Mouse (Mus musculus): ENCODE results near the gene Pde1b. TPM values are rescaled to one million over a fixed set of nuclear protein-coding genes. Genes with fewer than 3 reads are reported as not detected.

Gene Pde1b
- polyA plus RNA-seq, 1 experiment, result 25.7 TPM

GRCm38 (mm10) chr15:103535786-103536185, 33.0 kb downstream of the Pde1b start:
- H3K36me3 ChIP-seq (ENCODE audit: control insufficient read depth, insufficient read depth, low read length), result no peaks in the 10 kb centered on the region
- no peak for DNase-seq (ENCODE audit: low read depth in 1 of 2, low spot score in 2 of 2)
- no peaks in the 10 kb centered on the region; the same call in 1 of the 2 replicates for H3K4me1 ChIP-seq (ENCODE audit: control insufficient read depth, insufficient read depth, insufficient read length)
- H3K27me3 ChIP-seq (ENCODE audit: control insufficient read depth, insufficient read depth, low read length), result peaks cover 5% of the 10 kb centered on the region
- no peak overlapping the region for H3K4me3 ChIP-seq (ENCODE audit: extremely low read depth, insufficient read depth, insufficient read length)
- 82% methylated on average over 1 of the region's 1 CpGs for WGBS
- no peak for TF ChIP-seq CTCF (IDR thresholded peaks at IDR 0.05; ENCODE audit: extremely low read depth, insufficient read depth, insufficient read length, insufficient replicate concordance)
- no peak for TF ChIP-seq POLR2A (IDR thresholded peaks at IDR 0.05; ENCODE audit: low read depth, low read length)
- no peak overlapping the region for H3K27ac ChIP-seq (ENCODE audit: insufficient read depth, low read length)

GRCm38 (mm10) chr15:103536456-103536855, 33.6 kb downstream of the Pde1b start:
- TF ChIP-seq CTCF (IDR thresholded peaks at IDR 0.05; ENCODE audit: extremely low read depth, insufficient read depth, insufficient read length, insufficient replicate concordance) (no peak), POLR2A (IDR thresholded peaks at IDR 0.05; ENCODE audit: low read depth, low read length) (no peak)
- no peak overlapping the region for H3K27ac ChIP-seq (ENCODE audit: insufficient read depth, low read length)
- H3K27me3 ChIP-seq (ENCODE audit: control insufficient read depth, insufficient read depth, low read length), result peaks cover 5% of the 10 kb centered on the region
- 43% methylated on average over 2 of the region's 2 CpGs for WGBS
- no peaks in the 10 kb centered on the region; the same call in 1 of the 2 replicates for H3K4me1 ChIP-seq (ENCODE audit: control insufficient read depth, insufficient read depth, insufficient read length)
- no peaks in the 10 kb centered on the region for H3K36me3 ChIP-seq (ENCODE audit: control insufficient read depth, insufficient read depth, low read length)
- no peak overlapping the region for H3K4me3 ChIP-seq (ENCODE audit: extremely low read depth, insufficient read depth, insufficient read length)
- no peak for DNase-seq (ENCODE audit: low read depth in 1 of 2, low spot score in 2 of 2)

- Histone ChIP-seq H3K27ac (ENCODE audit: insufficient read depth, low read length) (no peak overlapping the region), H3K36me3 (ENCODE audit: control insufficient read depth, insufficient read depth, low read length) (no peaks in the 10 kb centered on the region), H3K4me3 (ENCODE audit: extremely low read depth, insufficient read depth, insufficient read length) (no peak overlapping the region), H3K4me1 (ENCODE audit: control insufficient read depth, insufficient read depth, insufficient read length) (no peaks in the 10 kb centered on the region; the same call in 1 of the 2 replicates), H3K27me3 (ENCODE audit: control insufficient read depth, insufficient read depth, low read length) (peaks cover 5% of the 10 kb centered on the region)
- no peak for DNase-seq (ENCODE audit: low read depth in 1 of 2, low spot score in 2 of 2)
- no peak for TF ChIP-seq POLR2A (IDR thresholded peaks at IDR 0.05; ENCODE audit: low read depth, low read length)
- no peak for TF ChIP-seq CTCF (IDR thresholded peaks at IDR 0.05; ENCODE audit: extremely low read depth, insufficient read depth, insufficient read length, insufficient replicate concordance)
- 10% methylated on average over 37 of the region's 37 CpGs for WGBS
These were observed 34.4 kb downstream of the Pde1b start for GRCm38 (mm10) chr15:103537011-103537821.

GRCm38 (mm10) chr15:103537822-103538213, 35.0 kb downstream of the Pde1b start, which contains the start of gene Ppp1r1a:
Gene Ppp1r1a, minus strand, starts transcription at chr15:103538003.
- Histone ChIP-seq H3K4me3 (ENCODE audit: extremely low read depth, insufficient read depth, insufficient read length) (no peak within 1 kb of the TSS), H3K27me3 (ENCODE audit: control insufficient read depth, insufficient read depth, low read length) (peaks cover 5% of the 10 kb centered on the region), H3K4me1 (ENCODE audit: control insufficient read depth, insufficient read depth, insufficient read length) (no peaks in the 10 kb centered on the region; the same call in 1 of the 2 replicates), H3K27ac (ENCODE audit: insufficient read depth, low read length) (no peak within 1 kb of the TSS), H3K36me3 (ENCODE audit: control insufficient read depth, insufficient read depth, low read length) (no peaks in the 10 kb centered on the region)
- 1% methylated on average over 36 of the region's 36 CpGs for WGBS
- DNase-seq (ENCODE audit: low read depth in 1 of 2, low spot score in 2 of 2), result no peak
- TF ChIP-seq CTCF (IDR thresholded peaks at IDR 0.05; ENCODE audit: extremely low read depth, insufficient read depth, insufficient read length, insufficient replicate concordance) (no peak), POLR2A (IDR thresholded peaks at IDR 0.05; ENCODE audit: low read depth, low read length) (no peak)

- WGBS, result 88% methylated on average over 2 of the region's 2 CpGs
- no peaks in the 10 kb centered on the region; the same call in 1 of the 2 replicates for H3K4me1 ChIP-seq (ENCODE audit: control insufficient read depth, insufficient read depth, insufficient read length)
- no peak overlapping the region for H3K4me3 ChIP-seq (ENCODE audit: extremely low read depth, insufficient read depth, insufficient read length)
- no peaks in the 10 kb centered on the region for H3K36me3 ChIP-seq (ENCODE audit: control insufficient read depth, insufficient read depth, low read length)
- no peak for DNase-seq (ENCODE audit: low read depth in 1 of 2, low spot score in 2 of 2)
- no peak overlapping the region for H3K27ac ChIP-seq (ENCODE audit: insufficient read depth, low read length)
- no peak for TF ChIP-seq POLR2A (IDR thresholded peaks at IDR 0.05; ENCODE audit: low read depth, low read length)
- no peak for TF ChIP-seq CTCF (IDR thresholded peaks at IDR 0.05; ENCODE audit: extremely low read depth, insufficient read depth, insufficient read length, insufficient replicate concordance)
- peaks cover 5% of the 10 kb centered on the region for H3K27me3 ChIP-seq (ENCODE audit: control insufficient read depth, insufficient read depth, low read length)
These were observed 36.4 kb downstream of the Pde1b start for GRCm38 (mm10) chr15:103539259-103539658.

GRCm38 (mm10) chr15:103540646-103541045, 37.8 kb downstream of the Pde1b start:
- 9% methylated on average over 1 of the region's 1 CpGs for WGBS
- H3K4me3 ChIP-seq (ENCODE audit: extremely low read depth, insufficient read depth, insufficient read length), result no peak overlapping the region
- no peak overlapping the region for H3K27ac ChIP-seq (ENCODE audit: insufficient read depth, low read length)
- H3K36me3 ChIP-seq (ENCODE audit: control insufficient read depth, insufficient read depth, low read length), result no peaks in the 10 kb centered on the region
- TF ChIP-seq CTCF (IDR thresholded peaks at IDR 0.05; ENCODE audit: extremely low read depth, insufficient read depth, insufficient read length, insufficient replicate concordance) (no peak), POLR2A (IDR thresholded peaks at IDR 0.05; ENCODE audit: low read depth, low read length) (no peak)
- H3K27me3 ChIP-seq (ENCODE audit: control insufficient read depth, insufficient read depth, low read length), result peaks cover 5% of the 10 kb centered on the region
- no peaks in the 10 kb centered on the region; the same call in 1 of the 2 replicates for H3K4me1 ChIP-seq (ENCODE audit: control insufficient read depth, insufficient read depth, insufficient read length)
- no peak for DNase-seq (ENCODE audit: low read depth in 1 of 2, low spot score in 2 of 2)

GRCm38 (mm10) chr15:103542526-103542925, 39.7 kb downstream of the Pde1b start:
- TF ChIP-seq CTCF (IDR thresholded peaks at IDR 0.05; ENCODE audit: extremely low read depth, insufficient read depth, insufficient read length, insufficient replicate concordance), result no peak
- TF ChIP-seq POLR2A (IDR thresholded peaks at IDR 0.05; ENCODE audit: low read depth, low read length), result no peak
- H3K27me3 ChIP-seq (ENCODE audit: control insufficient read depth, insufficient read depth, low read length), result peaks cover 5% of the 10 kb centered on the region
- DNase-seq (ENCODE audit: low read depth in 1 of 2, low spot score in 2 of 2), result no peak
- H3K4me1 ChIP-seq (ENCODE audit: control insufficient read depth, insufficient read depth, insufficient read length), result no peaks in the 10 kb centered on the region; the same call in 1 of the 2 replicates
- no peak overlapping the region for H3K27ac ChIP-seq (ENCODE audit: insufficient read depth, low read length)
- H3K36me3 ChIP-seq (ENCODE audit: control insufficient read depth, insufficient read depth, low read length), result no peaks in the 10 kb centered on the region
- H3K4me3 ChIP-seq (ENCODE audit: extremely low read depth, insufficient read depth, insufficient read length), result no peak overlapping the region
